Comparison of ENCODE assay signal across 29 mouse cellular contexts in the genomic region with DNA sequence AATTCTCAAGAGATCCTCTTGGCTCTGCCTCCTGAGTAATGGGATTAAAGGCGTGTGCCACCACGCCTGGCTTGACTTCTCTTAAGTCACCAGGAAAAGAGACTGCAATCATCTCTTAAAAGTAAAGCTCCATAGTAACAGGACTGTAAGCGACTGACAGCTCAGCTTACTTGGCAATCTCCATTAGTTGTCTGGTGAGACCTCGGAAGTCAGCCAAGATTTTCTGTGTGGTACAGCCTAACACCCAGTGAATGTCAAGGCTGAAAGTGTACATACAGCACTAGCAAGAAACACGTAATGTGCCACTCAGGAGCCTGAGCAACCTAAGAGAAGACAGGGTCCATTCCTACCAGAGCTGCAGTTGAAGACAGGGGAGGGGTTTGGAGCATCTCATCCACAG. TPM values are rescaled to one million over a fixed set of nuclear protein-coding genes. Genes with fewer than 3 reads are reported as not detected.
"Had no signal": no experiment of that assay in that cellular context is flagged by ENCODE, and none has a peak within 500 bp of the region (broad histone marks: within the 10 kb centered on the region; RNA-seq: fewer than 3 reads in every experiment).

No protein-coding gene starts in this region.

- DNase-seq: kidney, adult 9 months; kidney, postnatal 14 days; kidney, postnatal 4 days; liver; lung, adult 18-20 months; lung, postnatal 10 days; lung, postnatal 36 days; retina, postnatal 1 day; right cerebral cortex, postnatal 25 days; spleen, adult 18-20 months; thymus, postnatal 25 days had no signal

- H3K9ac ChIP-seq: limb, embryonic 13.5 days; liver, embryonic 12.5 days; liver, embryonic 15.5 days; lung, embryonic 15.5 days; neural tube, embryonic 13.5 days; stomach, embryonic 15.5 days had no signal

- H3K27ac ChIP-seq: limb, embryonic 10.5 days; limb, embryonic 13.5 days; liver, embryonic 12.5 days; liver, embryonic 15.5 days; lung, embryonic 15.5 days; neural tube, embryonic 13.5 days; stomach, embryonic 15.5 days had no signal

- H3K9me3 ChIP-seq: limb, embryonic 10.5 days; limb, embryonic 13.5 days; liver, embryonic 12.5 days; liver, embryonic 15.5 days; lung, embryonic 15.5 days; neural tube, embryonic 13.5 days; stomach, embryonic 15.5 days had no signal

- H3K4me3 ChIP-seq: limb, embryonic 10.5 days; limb, embryonic 13.5 days; liver, embryonic 12.5 days; liver, embryonic 15.5 days; lung, embryonic 15.5 days; myocyte; neural tube, embryonic 13.5 days; stomach, embryonic 15.5 days had no signal

- ATAC-seq: liver, embryonic 12.5 days; midbrain, embryonic 16.5 days had no signal

- H3K27me3 ChIP-seq: limb, embryonic 13.5 days; liver, embryonic 12.5 days; liver, embryonic 15.5 days; lung, embryonic 15.5 days; neural tube, embryonic 13.5 days; stomach, embryonic 15.5 days had no signal

- H3K4me2 ChIP-seq: limb, embryonic 13.5 days; liver, embryonic 12.5 days; liver, embryonic 15.5 days; lung, embryonic 15.5 days; midbrain, embryonic 11.5 days; neural tube, embryonic 13.5 days; stomach, embryonic 15.5 days had no signal

- H3K4me1 ChIP-seq: limb, embryonic 10.5 days; limb, embryonic 13.5 days; lung, embryonic 15.5 days; neural tube, embryonic 13.5 days; stomach, embryonic 15.5 days had no signal

RNA-seq across cellular contexts. Expression of a gene that starts 43.5 kb away (rescaled TPM):
- total RNA-seq: layer of hippocampus, adult 18-20 months; layer of hippocampus, postnatal 25 days; left cerebral cortex, adult 18-20 months; left cerebral cortex, postnatal 25 days; megakaryocyte progenitor cell, adult 5-6 weeks; megakaryocyte-erythroid progenitor cell, adult 5-6 weeks; monocyte, adult 5-6 weeks; neutrophil, adult 5-6 weeks had no signal
- polyA plus RNA-seq: limb, embryonic 10.5 days; limb, embryonic 13.5 days; liver, embryonic 12.5 days; liver, embryonic 15.5 days; lung, embryonic 15.5 days; midbrain, embryonic 11.5 days; midbrain, embryonic 16.5 days; neural tube, embryonic 13.5 days; stomach, embryonic 15.5 days had no signal
